ENCODE assay signal across 11 mouse cellular contexts in the genomic region with DNA sequence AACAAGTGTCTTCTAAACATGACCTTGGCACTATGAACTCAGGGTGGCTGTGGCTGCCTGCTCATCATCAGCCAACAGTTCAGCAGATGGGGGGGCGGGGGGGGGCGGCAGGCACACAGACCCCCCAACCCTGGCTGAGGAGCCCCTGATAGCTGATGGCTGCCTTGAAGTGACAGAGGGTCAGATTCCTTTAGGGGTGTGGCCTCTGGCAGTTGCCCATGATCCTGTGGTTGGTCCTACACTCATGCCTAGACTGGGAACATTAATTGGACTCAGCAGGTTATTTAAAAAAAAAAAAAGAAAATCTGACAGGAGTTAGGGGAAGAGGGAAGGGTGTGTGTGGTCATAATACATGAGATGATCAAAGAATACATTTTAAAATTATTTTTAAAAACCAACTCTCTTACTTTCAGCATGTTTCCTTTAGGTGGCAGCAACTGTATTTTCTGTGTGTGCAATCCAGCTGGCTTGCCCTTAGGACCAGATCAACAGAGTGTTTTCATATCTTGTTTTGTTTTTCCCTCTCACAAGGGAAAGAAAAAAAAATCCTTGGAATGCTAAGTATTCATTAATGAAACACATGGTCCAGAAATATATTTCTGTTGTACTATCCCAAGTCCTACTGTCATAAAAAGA. TPM values are rescaled to one million over a fixed set of nuclear protein-coding genes. Genes with fewer than 3 reads are reported as not detected.
DNase-seq lines count a peak whose midpoint lies in the region; ATAC-seq and TF ChIP-seq lines count a peak whose summit lies in the region.
"Had no signal": no experiment of that assay in that cellular context is flagged by ENCODE, and none has a peak within 500 bp of the region (broad histone marks: within the 10 kb centered on the region; RNA-seq: fewer than 3 reads in every experiment).

No protein-coding gene starts in this region.

- no peak overlapping the region for H3K4me2 ChIP-seq in lung, embryonic 14.5 days
- H3K4me2 ChIP-seq: lung, embryonic 15.5 days; midbrain, embryonic 13.5 days had no signal

- no peaks in the 10 kb centered on the region for H3K27me3 ChIP-seq in lung, embryonic 14.5 days (ENCODE audit: insufficient read depth, low read length)
- H3K27me3 ChIP-seq: lung, embryonic 15.5 days; midbrain, embryonic 13.5 days had no signal

- no peak overlapping the region for H3K4me3 ChIP-seq in lung, embryonic 14.5 days (ENCODE audit: low read depth, low read length)
- H3K4me3 ChIP-seq: lung, embryonic 15.5 days; midbrain, embryonic 13.5 days had no signal

- no peak for ATAC-seq in lung, embryonic 14.5 days (ENCODE audit: insufficient read depth)
- ATAC-seq: inflammation-experienced regulatory T-cells, adult 6 months; midbrain, embryonic 13.5 days had no signal

- no peaks in the 10 kb centered on the region for H3K36me3 ChIP-seq in lung, embryonic 14.5 days (ENCODE audit: insufficient read depth)
- H3K36me3 ChIP-seq: lung, embryonic 15.5 days; midbrain, embryonic 13.5 days had no signal

- TF ChIP-seq CTCF in lung, embryonic 14.5 days (IDR thresholded peaks at IDR 0.05; ENCODE audit: low read depth): peak; percentile 36

- no peak overlapping the region for H3K9ac ChIP-seq in lung, embryonic 14.5 days
- H3K9ac ChIP-seq: lung, embryonic 15.5 days; midbrain, embryonic 13.5 days had no signal

- H3K27ac ChIP-seq in lung, embryonic 14.5 days (ENCODE audit: low read depth): no peak overlapping the region
- H3K27ac ChIP-seq: lung, embryonic 15.5 days; midbrain, embryonic 13.5 days had no signal

- no peaks in the 10 kb centered on the region for H3K4me1 ChIP-seq in lung, embryonic 14.5 days (ENCODE audit: insufficient read depth)

- DNase-seq in kidney, adult 18-20 months: peak; percentile 31
- no peak for DNase-seq in kidney, adult 11 months
- peak; percentile 50 for DNase-seq in lung, embryonic 14.5 days
- no peak for DNase-seq in lung, postnatal 25 days (ENCODE audit: low spot score)
- peak; percentile 75 for DNase-seq in adipocyte (ENCODE audit: low spot score)
- peak; percentile 21 for DNase-seq in lung, postnatal 36 days
- DNase-seq in frontal cortex, postnatal 25 days (ENCODE audit: low spot score in 2 of 2): no peak
- DNase-seq: cerebellum, adult 9-11 months had no signal

- WGBS in lung, embryonic 14.5 days: 6% methylated on average over 2 of the region's 2 CpGs

- H3K9me3 ChIP-seq in lung, embryonic 14.5 days (ENCODE audit: low read depth, low read length): no peaks in the 10 kb centered on the region
- H3K9me3 ChIP-seq: midbrain, embryonic 13.5 days had no signal

RNA-seq across cellular contexts. Expression of a gene that starts 28.0 kb away (rescaled TPM):
- polyA plus RNA-seq in lung, embryonic 14.5 days (2014; fragmentation: Nextera tagmentation; extraction: Ambion mirVana): 98.5 and 101 TPM in 2 replicates

RNA-seq across cellular contexts. Expression of a gene that starts 55.6 kb away (rescaled TPM):
- 168 and 174 TPM in 2 replicates for polyA plus RNA-seq in lung, embryonic 14.5 days (2014; fragmentation: Nextera tagmentation; extraction: Ambion mirVana)

Comparison
In these comparisons a context has a peak if more than half of its experiments do, and no peak if none do; other contexts are left out.
1. DNase-seq: peak in kidney, adult 18-20 months (single experiment), lung, embryonic 14.5 days (single experiment), adipocyte (single experiment) and lung, postnatal 36 days (single experiment); none in kidney, adult 11 months (single experiment), lung, postnatal 25 days (single experiment) and frontal cortex, postnatal 25 days (0 of 2).